Mouse (Mus musculus) lung, postnatal 25 days (tissue): ENCODE measurements at regions not wholly inside any gene's neighbourhood (a gene's known extent, or its start where the extent isn't known, plus 50 kb on each side); places are given as distances from the start of the nearest gene placed in this dataset.
"Not testable (repeated sequence)": the region's sequence is repeated elsewhere in the genome, so short reads cannot be mapped to it uniquely, and the experiment has no call there.

ENCODE experiments used
- DNase-seq: peaks from one replicate; pipeline ENCODE4 v3.0.0; 2022; ENCODE audit warnings: low spot score

DNA sequence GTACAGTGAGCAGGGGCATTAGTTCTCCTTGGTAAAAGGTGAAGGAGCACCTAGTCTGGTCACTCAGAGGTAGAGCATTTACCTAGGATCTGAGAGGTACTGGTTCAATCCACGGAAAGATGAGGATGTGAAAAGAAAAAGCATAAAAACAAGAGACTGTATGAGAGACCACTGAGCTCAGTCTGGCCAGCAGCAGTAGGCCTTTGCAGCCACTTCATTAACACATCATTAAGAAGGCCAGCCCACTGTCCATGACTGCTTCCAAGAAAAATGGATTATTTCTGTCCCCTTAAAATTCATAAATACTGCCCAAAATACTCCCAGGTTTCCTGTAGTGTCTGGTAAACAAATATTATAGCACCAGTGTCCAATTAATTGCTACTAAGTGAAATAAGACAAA is 499.3 kb upstream of the 4930578C19Rik start:
- peak; percentile 2 for DNase-seq

DNA sequence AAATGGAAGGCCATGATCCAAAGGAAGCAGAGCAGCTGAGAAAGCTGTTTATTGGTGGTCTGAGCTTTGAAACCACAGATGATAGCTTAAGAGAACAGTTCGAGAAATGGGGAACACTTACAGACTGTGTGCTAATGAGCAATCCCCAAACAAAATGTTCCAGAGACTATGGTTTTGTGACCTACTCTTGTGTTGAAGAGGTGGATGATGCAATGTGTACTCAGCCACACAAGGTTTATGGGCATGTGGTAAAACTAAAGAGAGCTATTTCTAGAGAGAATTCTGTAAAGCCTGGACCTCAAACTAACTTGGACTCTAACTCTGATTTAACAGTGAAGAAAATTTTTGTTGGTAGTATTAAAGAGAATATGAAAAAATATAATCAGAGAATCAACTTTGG is 481.4 kb upstream of the 4930578C19Rik start:
- DNase-seq: peak; percentile 41

DNA sequence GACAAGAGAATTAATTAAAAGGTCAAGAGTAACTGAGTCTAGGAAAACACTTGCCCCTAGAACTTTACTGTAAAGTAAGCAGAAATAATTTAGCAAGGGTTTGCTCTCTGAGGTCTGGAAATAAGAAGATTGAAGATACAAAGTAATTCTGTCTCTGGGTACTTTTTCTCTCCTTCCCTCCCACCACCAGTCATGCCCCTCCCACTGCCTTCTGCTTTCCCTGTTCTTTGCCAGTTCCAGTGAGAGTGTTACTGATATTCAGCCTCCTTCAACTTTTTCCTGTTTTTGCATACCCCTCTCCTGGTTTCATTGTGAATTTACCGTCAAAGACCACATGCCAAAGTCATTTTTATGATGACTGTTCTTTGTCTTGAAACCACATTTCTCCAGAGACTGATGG is 472.1 kb upstream of the 4930578C19Rik start:
- no peak for DNase-seq

DNA sequence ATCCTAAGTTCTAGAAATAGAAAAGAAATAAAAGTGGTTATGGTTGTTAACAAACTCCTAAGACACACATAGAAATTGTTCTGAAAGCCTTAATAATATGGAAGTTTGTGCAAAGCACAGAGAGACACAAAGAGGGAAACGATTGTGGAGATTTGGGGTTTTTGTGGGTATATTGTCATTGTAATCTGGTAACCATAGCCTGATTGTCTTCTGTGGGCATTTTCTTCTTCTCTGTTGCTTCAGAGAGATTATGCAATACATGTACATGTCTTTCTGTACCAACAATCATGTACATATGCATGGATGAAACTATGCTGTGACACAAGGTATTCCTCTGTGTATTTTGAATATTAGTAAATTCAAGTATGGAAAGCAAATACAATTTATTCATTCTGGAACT is 461.9 kb upstream of the 4930578C19Rik start:
- no peak for DNase-seq

DNA sequence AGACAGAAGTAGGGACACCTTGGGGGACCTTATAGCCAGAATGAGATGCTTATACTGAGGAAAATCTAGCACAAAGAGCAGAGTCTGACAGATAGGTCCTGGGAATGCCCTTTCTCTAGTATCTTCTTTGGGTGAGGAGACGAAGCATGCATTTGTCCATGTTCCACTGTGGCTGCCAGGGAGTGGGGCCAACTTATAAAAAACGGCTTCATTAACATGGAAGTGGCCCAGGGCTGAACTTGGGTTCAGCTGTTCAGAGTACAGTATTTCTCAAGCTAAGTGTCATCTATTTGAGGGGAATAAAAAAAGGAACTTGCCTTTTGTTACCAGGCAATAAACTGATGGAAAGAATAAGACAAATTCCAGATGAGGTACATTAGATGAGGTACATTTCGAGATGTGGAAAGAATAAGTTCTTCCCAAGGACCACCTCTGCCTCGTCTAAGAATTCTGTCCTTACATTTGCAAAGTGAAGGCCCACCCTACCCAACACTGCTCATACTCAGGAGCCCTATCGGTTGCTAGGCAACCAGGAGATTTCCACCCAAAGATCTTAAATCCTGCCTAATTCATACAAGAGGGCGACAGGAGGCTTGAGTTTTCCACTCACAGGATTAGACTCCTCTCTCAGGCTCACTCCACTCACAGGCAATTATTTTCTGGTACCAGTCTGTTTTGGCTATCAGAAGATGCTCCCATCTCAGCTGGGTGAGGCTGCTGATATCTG is 460.3 kb upstream of the 4930578C19Rik start:
- DNase-seq: no peak

DNA sequence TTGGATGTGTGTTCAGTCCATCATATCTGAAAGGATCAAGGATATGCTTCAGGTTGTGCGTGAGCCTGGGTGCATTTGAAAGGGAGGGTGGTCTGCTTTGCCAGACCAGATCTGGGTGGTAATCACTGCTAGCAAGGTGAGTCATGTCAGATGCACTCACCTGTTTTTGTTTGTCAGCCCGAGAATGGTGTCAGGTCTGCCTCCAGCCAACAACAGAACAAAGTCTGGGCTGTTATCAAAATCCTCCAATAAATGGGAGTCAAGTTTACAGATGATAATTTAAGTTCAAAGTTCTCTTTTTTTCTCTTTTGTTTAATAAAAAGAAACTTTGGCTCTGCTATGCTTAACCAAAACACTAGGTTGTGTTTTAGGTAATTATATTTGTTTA is 421.6 kb upstream of the 4930578C19Rik start:
- DNase-seq: no peak

DNA sequence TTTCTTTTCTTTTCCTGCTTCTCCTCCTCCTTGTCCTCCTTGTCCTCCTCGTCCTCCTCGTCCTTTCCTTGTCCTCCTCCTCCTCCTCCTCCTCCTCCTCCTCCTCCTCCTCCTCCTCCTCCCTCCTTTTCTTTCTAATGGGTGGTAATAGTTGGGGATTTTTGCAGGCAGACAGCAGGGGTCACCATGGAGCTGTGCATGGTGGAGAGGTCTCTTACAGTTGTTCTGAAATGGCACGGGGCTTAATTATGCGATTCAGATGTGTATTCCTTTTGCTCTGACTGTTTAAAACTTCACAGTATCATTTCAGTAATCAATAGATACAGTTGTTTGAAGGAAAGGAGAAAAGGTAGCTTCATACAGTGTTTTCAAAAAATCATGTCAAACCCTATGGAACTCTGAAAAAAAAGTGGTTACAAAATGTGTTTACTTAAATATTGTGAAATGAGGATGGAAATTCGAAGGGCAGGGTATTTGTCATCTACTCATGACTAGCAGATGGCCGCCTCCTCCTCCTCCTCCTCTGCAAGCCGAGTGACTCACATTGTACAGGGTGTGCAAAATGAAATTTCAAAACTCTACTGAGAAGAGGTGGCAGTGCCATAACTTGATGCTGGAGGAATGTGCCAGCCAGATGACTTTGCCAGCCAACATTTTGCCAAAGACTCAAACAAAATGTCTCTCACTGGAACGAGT is 421.0 kb upstream of the 4930578C19Rik start:
- peak; percentile 54 for DNase-seq

DNA sequence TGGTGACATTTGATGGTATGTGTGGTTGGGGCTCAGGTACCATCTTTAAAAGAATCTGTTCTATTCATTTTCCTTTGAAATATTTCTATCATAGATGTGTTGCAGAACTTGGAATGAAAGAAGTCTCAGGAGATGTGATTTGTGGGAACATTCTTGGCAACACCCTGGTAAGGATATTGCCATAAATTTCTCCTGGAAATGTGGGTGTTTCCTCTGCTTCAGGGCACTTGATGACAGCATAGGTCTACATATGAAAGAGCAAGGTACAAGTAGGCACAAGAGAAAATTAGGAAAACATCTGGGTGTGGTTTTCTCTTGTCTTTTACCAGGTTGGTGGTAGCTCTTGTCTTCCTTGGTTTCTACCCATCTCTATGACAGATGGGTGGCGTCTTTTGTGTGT is 414.5 kb upstream of the 4930578C19Rik start:
- DNase-seq: no peak

DNA sequence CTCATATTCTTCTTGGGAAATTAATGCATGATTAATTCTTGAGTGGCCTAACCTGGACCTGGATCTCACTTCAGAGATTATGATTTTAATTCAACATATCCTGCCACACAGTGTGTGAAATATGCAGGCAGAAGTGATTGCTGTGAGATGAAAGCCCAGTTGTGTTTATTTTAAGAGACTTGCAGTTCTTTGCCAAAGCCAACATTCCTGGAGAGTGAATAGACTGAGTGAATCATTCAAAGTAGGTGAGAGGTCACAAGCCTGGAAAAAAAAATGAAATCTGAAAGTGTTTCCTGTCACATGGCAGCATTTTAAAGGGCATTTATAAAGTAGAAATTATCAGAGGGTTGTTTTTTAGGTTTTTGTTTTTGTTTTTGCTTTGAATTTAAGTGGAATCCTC is 412.9 kb upstream of the 4930578C19Rik start:
- peak; percentile 67 for DNase-seq

DNA sequence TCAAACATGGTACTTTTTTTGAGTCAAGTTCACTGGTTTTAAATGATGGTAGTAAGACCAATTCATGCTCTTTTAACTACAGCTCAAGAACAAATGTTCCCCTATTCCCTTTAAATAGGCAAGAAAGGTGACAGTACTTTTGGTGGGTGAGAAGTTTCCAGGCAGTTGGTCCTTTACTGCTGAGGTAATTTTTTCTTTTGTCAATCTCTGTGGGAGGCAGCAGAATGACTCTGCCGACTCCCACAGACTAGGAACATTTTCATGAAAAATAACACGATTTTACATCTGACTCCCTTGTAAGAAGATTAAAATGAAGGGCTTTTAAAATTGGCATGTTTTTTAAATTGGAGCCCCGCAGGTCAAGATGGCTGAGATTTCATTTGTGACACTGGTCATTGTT is 377.5 kb upstream of the 4930578C19Rik start:
- DNase-seq: no peak

DNA sequence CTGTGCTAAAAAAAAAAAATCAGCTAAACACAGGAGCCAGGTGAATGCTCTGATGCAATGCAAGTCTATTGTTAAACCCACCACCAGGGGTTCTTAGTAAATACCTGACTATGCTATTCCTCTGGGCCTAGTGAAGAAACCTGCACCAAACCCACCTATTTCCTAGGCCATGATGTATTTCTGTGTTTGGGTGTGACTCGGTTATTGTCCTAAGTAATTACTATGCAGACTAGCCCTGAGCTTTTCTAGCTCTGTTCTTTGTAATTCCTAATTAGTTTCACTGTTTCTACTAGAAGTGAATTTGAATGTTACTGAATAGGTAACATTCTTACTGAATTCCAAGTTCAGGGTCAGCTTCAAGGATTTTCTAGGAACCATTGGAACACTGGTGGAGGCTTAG is 363.8 kb upstream of the 4930578C19Rik start:
- DNase-seq: not testable (repeated sequence)

DNA sequence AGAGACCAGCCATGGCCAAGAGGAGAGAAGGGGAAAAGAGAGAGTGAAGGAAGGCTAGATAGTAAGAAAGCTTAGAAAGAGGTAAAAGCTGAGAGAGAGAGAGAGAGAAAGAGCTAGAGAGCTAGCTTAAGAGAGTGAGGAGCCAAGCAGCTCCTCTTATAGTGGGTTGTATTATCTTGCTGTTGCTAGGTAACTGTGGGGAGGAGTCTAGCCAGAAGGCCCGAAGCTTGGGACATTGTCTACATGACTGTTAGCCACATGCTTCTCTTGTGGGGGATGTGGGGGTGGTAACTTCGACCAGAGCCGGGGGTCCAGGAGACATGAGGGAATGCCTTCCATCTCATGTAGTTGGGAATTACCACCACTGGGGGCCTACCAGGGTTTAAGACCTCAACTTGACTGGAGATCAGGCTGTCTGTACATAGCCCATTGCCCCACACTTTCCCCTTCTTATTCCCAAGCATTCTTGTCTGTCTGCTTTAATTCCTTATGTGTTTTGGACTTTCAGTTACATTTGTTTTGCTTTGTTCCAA is 353.3 kb upstream of the 4930578C19Rik start:
- no peak for DNase-seq
